Mouse (Mus musculus) MEL (cell line): ENCODE measurements around the gene St7. TPM values are rescaled to one million over a fixed set of nuclear protein-coding genes. Genes with fewer than 3 reads are reported as not detected.

Source experiments
- DNase-seq: peaks from one replicate; pipeline ENCODE4 v3.0.0; 2011; ENCODE audit warnings: low read depth, low spot score
- H3K27ac ChIP-seq: 2 replicates; pipeline ENCODE4 v1.5.1; 2012; ENCODE audit warnings: low read depth, mild to moderate bottlenecking, control low read depth, low read length, moderate library complexity; ENCODE audit not compliant: control insufficient read depth
- H3K27me3 ChIP-seq, 2 experiments: fragments of 150-350 bp in 1 of 2; sonication (generic) in 1 of 2; 2 replicates each; pipeline ENCODE4 v1.6.1; 2012; ENCODE audit warnings: low read length in 2 of 2, mild to moderate bottlenecking in 2 of 2, improper control_type of control experiment in 1 of 2, moderate library complexity in 1 of 2; ENCODE audit not compliant: insufficient read depth in 2 of 2, control insufficient read depth in 1 of 2
- H3K36me3 ChIP-seq, 2 experiments: 2 replicates each; pipeline ENCODE4 v1.6.1; 2012 to 2014; ENCODE audit warnings: low read length in 2 of 2, improper control_type of control experiment in 1 of 2, inconsistent platforms in 1 of 2, mild to moderate bottlenecking in 1 of 2; ENCODE audit not compliant: insufficient read depth in 2 of 2, control insufficient read depth in 1 of 2
- H3K4me1 ChIP-seq, 2 experiments: fragments of 150-350 bp in 1 of 2; sonication (generic) in 1 of 2; 2 replicates each; pipeline ENCODE4 v1.6.1; 2012; ENCODE audit warnings: low read length in 2 of 2, improper control_type of control experiment in 1 of 2, mild to moderate bottlenecking in 1 of 2; ENCODE audit not compliant: insufficient read depth in 2 of 2, control insufficient read depth in 1 of 2
- H3K4me3 ChIP-seq, 2 experiments: fragments of 150-350 bp in 1 of 2; sonication (generic) in 1 of 2; 2 replicates each; pipeline ENCODE4 v1.5.1; 2012; ENCODE audit warnings: low read depth in 2 of 2, low read length in 2 of 2, mild to moderate bottlenecking in 2 of 2, moderate library complexity in 2 of 2, control low read depth in 1 of 2, improper control_type of control experiment in 1 of 2; ENCODE audit not compliant: control insufficient read depth in 1 of 2, insufficient read depth in 1 of 2
- H3K79me2 ChIP-seq: 2 replicates; pipeline ENCODE4 v1.6.1; 2012; ENCODE audit warnings: mild to moderate bottlenecking, low read length, moderate library complexity; ENCODE audit not compliant: control insufficient read depth, poor library complexity, insufficient read depth
- H3K9ac ChIP-seq: 2 replicates; pipeline ENCODE4 v1.6.1; 2012; ENCODE audit warnings: low read depth, mild to moderate bottlenecking, control low read depth, low read length, moderate library complexity; ENCODE audit not compliant: control insufficient read depth, poor library complexity, severe bottlenecking
- H3K9me3 ChIP-seq: fragments of 150-350 bp; sonication (generic); replicated peaks from 2 replicates; pipeline ENCODE4 v1.6.1; 2012; ENCODE audit warnings: mild to moderate bottlenecking, low read length, improper control_type of control experiment, moderate library complexity; ENCODE audit not compliant: insufficient read depth
- BHLHE40 ChIP-seq: IDR thresholded peaks from 2 replicates; pipeline ENCODE4 v1.6.1; 2012; ENCODE audit warnings: low read depth, mild to moderate bottlenecking, inconsistent platforms, low read length, improper control_type of control experiment, borderline replicate concordance
- CHD1 ChIP-seq: IDR thresholded peaks from 2 replicates; pipeline ENCODE4 v1.6.1; 2012; ENCODE audit warnings: low read depth, mild to moderate bottlenecking, inconsistent platforms, low read length, improper control_type of control experiment
- CHD2 ChIP-seq: IDR thresholded peaks from 2 replicates; pipeline ENCODE4 v1.6.1; 2011; ENCODE audit warnings: low read length, improper control_type of control experiment
- CTCF ChIP-seq, 3 experiments: IDR thresholded peaks in 2 of 3; conservative IDR thresholded peaks in 1 of 3; 2 replicates each; pipeline ENCODE4 v1.5.1; 2011 to 2012; ENCODE audit warnings: low read length in 3 of 3, low read depth in 2 of 3, mild to moderate bottlenecking in 2 of 3, improper control_type of control experiment in 1 of 3, inconsistent platforms in 1 of 3, mixed read lengths in 1 of 3, moderate library complexity in 1 of 3; ENCODE audit not compliant: control insufficient read depth in 1 of 3, insufficient read depth in 1 of 3, poor library complexity in 1 of 3, severe bottlenecking in 1 of 3
- ELF1 ChIP-seq: IDR thresholded peaks from 2 replicates; pipeline ENCODE4 v1.6.1; 2014; ENCODE audit warnings: low read depth, mild to moderate bottlenecking, inconsistent platforms, low read length, improper control_type of control experiment, moderate library complexity
- EP300 ChIP-seq, 2 experiments: IDR thresholded peaks; 2 replicates each; pipeline ENCODE4 v1.6.1; 2011; ENCODE audit warnings: improper control_type of control experiment in 2 of 2, low read length in 2 of 2, low read depth in 1 of 2, mild to moderate bottlenecking in 1 of 2
- GATA1 ChIP-seq: IDR thresholded peaks from 2 replicates; pipeline ENCODE4 v1.6.1; 2011; ENCODE audit warnings: low read depth, low read length, improper control_type of control experiment
- HCFC1 ChIP-seq: IDR thresholded peaks from 2 replicates; pipeline ENCODE4 v1.6.1; 2012; ENCODE audit warnings: low read depth, mild to moderate bottlenecking, inconsistent platforms, low read length, improper control_type of control experiment, moderate library complexity
- KAT2A ChIP-seq: conservative IDR thresholded peaks from 2 replicates; pipeline ENCODE4 v1.6.1; 2012; ENCODE audit warnings: low read depth, low read length, improper control_type of control experiment, inconsistent platforms
- MAFK ChIP-seq: IDR thresholded peaks from 2 replicates; pipeline ENCODE4 v1.6.1; 2011; ENCODE audit warnings: low read depth, mild to moderate bottlenecking, low read length, improper control_type of control experiment, borderline replicate concordance
- MAX ChIP-seq: IDR thresholded peaks from 2 replicates; pipeline ENCODE4 v1.6.1; 2011; ENCODE audit warnings: low read length, improper control_type of control experiment
- MAZ ChIP-seq: IDR thresholded peaks from 2 replicates; pipeline ENCODE4 v1.6.1; 2012; ENCODE audit warnings: low read depth, mild to moderate bottlenecking, inconsistent platforms, low read length, improper control_type of control experiment
- MEF2A ChIP-seq: IDR thresholded peaks from 2 replicates; pipeline ENCODE4 v1.6.1; 2014; ENCODE audit warnings: low read depth, mild to moderate bottlenecking, inconsistent platforms, low read length, improper control_type of control experiment; ENCODE audit not compliant: poor library complexity, insufficient replicate concordance, severe bottlenecking; ENCODE audit errors: extremely low read depth
- MXI1 ChIP-seq: IDR thresholded peaks from 2 replicates; pipeline ENCODE4 v1.6.1; 2011; ENCODE audit warnings: mild to moderate bottlenecking, low read depth, low read length, improper control_type of control experiment
- MYB ChIP-seq: IDR thresholded peaks from 2 replicates; pipeline ENCODE4 v1.6.1; 2011; ENCODE audit warnings: mild to moderate bottlenecking, low read depth, low read length, improper control_type of control experiment
- MYC ChIP-seq: IDR thresholded peaks from 2 replicates; pipeline ENCODE4 v1.6.1; 2011; ENCODE audit warnings: low read depth, mild to moderate bottlenecking, low read length, improper control_type of control experiment, moderate library complexity
- POLR2A ChIP-seq, 2 experiments: IDR thresholded peaks; 2 replicates each; pipeline ENCODE4 v1.6.1; 2011 to 2012; ENCODE audit warnings: low read length in 2 of 2, mild to moderate bottlenecking in 2 of 2, control low read depth in 1 of 2, improper control_type of control experiment in 1 of 2, low read depth in 1 of 2, moderate library complexity in 1 of 2; ENCODE audit not compliant: control insufficient read depth in 1 of 2, insufficient read depth in 1 of 2, poor library complexity in 1 of 2
- POLR2AphosphoS2 ChIP-seq: IDR thresholded peaks from 2 replicates; pipeline ENCODE4 v1.6.1; 2011; ENCODE audit warnings: low read length, improper control_type of control experiment
- POLR2AphosphoS5 ChIP-seq: IDR thresholded peaks from 2 replicates; pipeline ENCODE4 v1.6.1; 2012; ENCODE audit warnings: low read depth, borderline replicate concordance, mild to moderate bottlenecking, inconsistent platforms, low read length, moderate library complexity, mixed read lengths
- RAD21 ChIP-seq: IDR thresholded peaks from 2 replicates; pipeline ENCODE4 v1.6.1; 2011; ENCODE audit warnings: mild to moderate bottlenecking, low read depth, low read length, improper control_type of control experiment
- SIN3A ChIP-seq: IDR thresholded peaks from 2 replicates; pipeline ENCODE4 v1.6.1; 2012; ENCODE audit warnings: low read length, improper control_type of control experiment, inconsistent platforms
- SMC3 ChIP-seq: IDR thresholded peaks from 2 replicates; pipeline ENCODE4 v1.6.1; 2011; ENCODE audit warnings: low read depth, low read length, improper control_type of control experiment
- TAL1 ChIP-seq: IDR thresholded peaks from 2 replicates; pipeline ENCODE4 v1.6.1; 2012; ENCODE audit warnings: mild to moderate bottlenecking, inconsistent platforms, low read length, moderate library complexity, mixed read lengths
- TBP ChIP-seq: IDR thresholded peaks from 2 replicates; pipeline ENCODE4 v1.8.0; 2011; ENCODE audit warnings: low read depth, low read length, improper control_type of control experiment
- UBTF ChIP-seq: IDR thresholded peaks from 2 replicates; pipeline ENCODE4 v1.6.1; 2012; ENCODE audit warnings: low read depth, mild to moderate bottlenecking, inconsistent platforms, low read length, improper control_type of control experiment, moderate library complexity, borderline replicate concordance; ENCODE audit not compliant: insufficient read depth
- USF1 ChIP-seq: IDR thresholded peaks from 2 replicates; pipeline ENCODE4 v1.6.1; 2014; ENCODE audit warnings: low read depth, mild to moderate bottlenecking, inconsistent platforms, low read length, improper control_type of control experiment, moderate library complexity
- USF2 ChIP-seq, 2 experiments: IDR thresholded peaks; 2 replicates each; pipeline ENCODE4 v1.6.1; 2011 to 2012; ENCODE audit warnings: improper control_type of control experiment in 2 of 2, low read length in 2 of 2, borderline replicate concordance in 1 of 2, inconsistent platforms in 1 of 2, low read depth in 1 of 2, mild to moderate bottlenecking in 1 of 2; ENCODE audit not compliant: insufficient read depth in 1 of 2
- ZKSCAN1 ChIP-seq: IDR thresholded peaks from 2 replicates; pipeline ENCODE4 v1.6.1; 2012; ENCODE audit warnings: low read depth, mild to moderate bottlenecking, inconsistent platforms, low read length, improper control_type of control experiment, moderate library complexity
- ZMIZ1 ChIP-seq: IDR thresholded peaks from 2 replicates; pipeline ENCODE4 v1.6.1; 2012; ENCODE audit warnings: low read depth, mild to moderate bottlenecking, inconsistent platforms, low read length, improper control_type of control experiment, moderate library complexity
- ZNF384 ChIP-seq: IDR thresholded peaks from 2 replicates; pipeline ENCODE4 v1.6.1; 2012; ENCODE audit warnings: low read depth, mild to moderate bottlenecking, inconsistent platforms, low read length, improper control_type of control experiment
- polyA plus RNA-seq, 2 experiments: library from polyadenylated mRNA; stranded (reverse) in 1 of 2; unstranded in 1 of 2; fragments of >175 nt in 1 of 2; fragments of >200 nt in 1 of 2; gene quantifications; 2 replicates each; pipeline versions ENCODE4 v1.2.1 to v1.2.4; 2012; ENCODE audit warnings: low replicate concordance in 2 of 2, low read depth in 1 of 2; ENCODE audit not compliant: insufficient read length in 2 of 2, insufficient read depth in 1 of 2, missing spikeins in 1 of 2
- total RNA-seq: library from RNA; depleted of rRNA; stranded (reverse); fragments of 300-350 nt; gene quantifications from 2 replicates; pipeline ENCODE4 v1.2.3, GENCODE M21; 2012

The St7 gene
- total and polyA plus RNA-seq, 3 experiments, result 34.4 to 48.5 TPM; not detected in 1

- Histone ChIP-seq H3K9ac (no peak overlapping the region), H3K79me2 (peaks cover 1% of the 10 kb centered on the region; the same call in 1 of the 2 replicates), H3K4me3 (no peak overlapping the region), H3K36me3 (peaks cover 1 to 15% of the 10 kb centered on the region in 2 experiments; a peak in 3 of 4 replicates), H3K27me3 (no peaks in the 10 kb centered on the region), H3K27ac (no peak overlapping the region), H3K4me1 (peaks cover 0 to 10% of the 10 kb centered on the region in 2 experiments; a peak in 2 of 4 replicates), H3K9me3 (no peaks in the 10 kb centered on the region)
- no peak for TF ChIP-seq EP300 (IDR thresholded peaks at IDR 0.05; ENCODE audit: low read depth in 1 of 2, low read length in 2 of 2)
- TF ChIP-seq POLR2AphosphoS2, result no peak
- no peak for TF ChIP-seq ELF1
- TF ChIP-seq TBP, result no peak
- TF ChIP-seq TAL1, result no peak
- TF ChIP-seq GATA1, result no peak
- no peak for TF ChIP-seq HCFC1
- no peak for TF ChIP-seq ZKSCAN1
- no peak for TF ChIP-seq MAZ
- TF ChIP-seq CHD2, result no peak
- no peak for TF ChIP-seq ZMIZ1
- no peak for TF ChIP-seq BHLHE40
- TF ChIP-seq UBTF, result no peak
- no peak for TF ChIP-seq MAFK
- TF ChIP-seq CHD1, result no peak
- TF ChIP-seq POLR2AphosphoS5, result no peak
- no peak for TF ChIP-seq MYC
- TF ChIP-seq POLR2A (IDR thresholded peaks at IDR 0.05; ENCODE audit: control insufficient read depth in 1 of 2, insufficient read depth in 1 of 2, low read depth in 1 of 2, low read length in 2 of 2, poor library complexity in 1 of 2), result no peak
- TF ChIP-seq USF1, result no peak
- DNase-seq, result no peak
Observed at GRCm38 (mm10) chr6:17804468-17804867, 111.7 kb downstream of the St7 start.

DNA sequence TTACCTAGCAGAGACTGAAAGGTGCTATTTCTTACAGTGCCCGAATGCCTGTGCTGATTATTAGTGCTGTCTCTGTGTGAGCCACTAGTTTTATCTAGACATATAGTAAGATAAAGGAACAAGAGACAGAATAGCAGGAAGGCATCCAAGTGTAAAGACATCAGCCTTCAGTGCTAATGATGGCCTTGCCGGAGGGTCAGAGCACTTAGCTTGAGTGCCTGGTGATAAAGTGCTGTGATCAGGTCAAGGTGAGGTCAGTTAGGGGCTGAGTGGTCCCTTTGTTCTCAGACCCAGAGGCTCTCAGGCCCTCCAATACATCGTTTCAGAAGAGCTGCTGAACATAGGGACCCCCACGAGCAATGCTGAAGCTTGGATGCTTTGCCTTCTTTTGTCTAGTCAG lies 113.8 kb downstream of the St7 start:
- TF ChIP-seq HCFC1 (no peak), POLR2A (IDR thresholded peaks at IDR 0.05; ENCODE audit: control insufficient read depth in 1 of 2, insufficient read depth in 1 of 2, low read depth in 1 of 2, low read length in 2 of 2, poor library complexity in 1 of 2) (no peak), KAT2A (no peak), MAX (no peak), USF1 (no peak), SMC3 (no peak), ZMIZ1 (no peak), TAL1 (no peak), MYB (no peak), ELF1 (no peak), ZNF384 (no peak), MAZ (no peak), POLR2AphosphoS5 (no peak), GATA1 (peak; percentile 46; the same call in 1 of the 2 replicates), EP300 (IDR thresholded peaks at IDR 0.05; ENCODE audit: low read depth in 1 of 2, low read length in 2 of 2) (0 out of 4 replicates have a peak, but pooled peaks of 1 of the 2 experiments have one; percentile 19), MXI1 (0 out of 2 replicates have a peak, but pooled peaks have one; percentile 18), CHD1 (no peak), RAD21 (no peak), USF2 (IDR thresholded peaks at IDR 0.05; ENCODE audit: borderline replicate concordance in 1 of 2, insufficient read depth in 1 of 2, low read depth in 1 of 2, low read length in 2 of 2) (no peak), POLR2AphosphoS2 (no peak), SIN3A (no peak), MAFK (no peak), MEF2A (no peak), CTCF (IDR thresholded peaks at IDR 0.05 in 2 of 3, conservative IDR thresholded peaks at IDR 0.05 in 1 of 3; ENCODE audit: control insufficient read depth in 1 of 3, insufficient read depth in 1 of 3, low read depth in 2 of 3, low read length in 3 of 3, poor library complexity in 1 of 3, severe bottlenecking in 1 of 3) (no peak)
- no peak overlapping the region for H3K4me3 ChIP-seq
- no peak overlapping the region for H3K9ac ChIP-seq
- no peaks in the 10 kb centered on the region for H3K9me3 ChIP-seq
- peaks cover 0 to 17% of the 10 kb centered on the region in 2 experiments; a peak in 2 of 4 replicates for H3K36me3 ChIP-seq
- peaks cover 0 to 10% of the 10 kb centered on the region in 2 experiments; a peak in 2 of 4 replicates for H3K4me1 ChIP-seq
- H3K27me3 ChIP-seq, result no peaks in the 10 kb centered on the region
- no peak overlapping the region for H3K27ac ChIP-seq
- no peaks in the 10 kb centered on the region; the same call in 1 of the 2 replicates for H3K79me2 ChIP-seq
- no peak for DNase-seq
